ENCODE assay signal across 26 mouse cellular contexts in genomic region chr16:65247475-65247874, GRCm38 (mm10).
DNase-seq lines count a peak whose midpoint lies in the region; ATAC-seq lines count a peak whose summit lies in the region.
"Had no signal": no experiment of that assay in that cellular context is flagged by ENCODE, and none has a peak within 500 bp of the region (broad histone marks: within the 10 kb centered on the region; RNA-seq: fewer than 3 reads in every experiment).

No protein-coding gene starts in this region.

- no peak overlapping the region for H3K4me3 ChIP-seq in embryonic facial prominence, embryonic 14.5 days (ENCODE audit: low read depth, low read length)
- H3K4me3 ChIP-seq in embryonic facial prominence, embryonic 10.5 days: no peak overlapping the region
- H3K4me3 ChIP-seq in macrophage (ENCODE audit: inconsistent target): no peak overlapping the region
- H3K4me3 ChIP-seq: embryonic facial prominence, embryonic 12.5 days; gastrocnemius, adult 2 months; heart, adult 2 months; heart, embryonic 10.5 days; heart, embryonic 13.5 days; hindbrain, embryonic 12.5 days; hindbrain, embryonic 15.5 days had no signal

- H3K9ac ChIP-seq in embryonic facial prominence, embryonic 14.5 days (ENCODE audit: low read depth, low read length): no peak overlapping the region
- H3K9ac ChIP-seq: embryonic facial prominence, embryonic 12.5 days; heart, embryonic 13.5 days; hindbrain, embryonic 12.5 days; hindbrain, embryonic 15.5 days had no signal

- H3K9me3 ChIP-seq in embryonic facial prominence, embryonic 14.5 days (ENCODE audit: control insufficient read depth, low read length): peaks cover 13% of the 10 kb centered on the region
- peaks cover 7% of the 10 kb centered on the region; the same call in 1 of the 2 replicates for H3K9me3 ChIP-seq in embryonic facial prominence, embryonic 10.5 days
- H3K9me3 ChIP-seq: embryonic facial prominence, embryonic 12.5 days; heart, embryonic 10.5 days; hindbrain, embryonic 12.5 days; hindbrain, embryonic 15.5 days had no signal

- no peaks in the 10 kb centered on the region for H3K4me1 ChIP-seq in embryonic facial prominence, embryonic 14.5 days (ENCODE audit: control insufficient read depth, insufficient read depth, low read length)
- H3K4me1 ChIP-seq in embryonic facial prominence, embryonic 10.5 days: no peaks in the 10 kb centered on the region
- H3K4me1 ChIP-seq: embryonic facial prominence, embryonic 12.5 days; heart, embryonic 10.5 days; heart, embryonic 13.5 days; hindbrain, embryonic 12.5 days; hindbrain, embryonic 15.5 days had no signal

- H3K36me3 ChIP-seq in embryonic facial prominence, embryonic 14.5 days (ENCODE audit: control insufficient read depth, insufficient read depth, low read length): no peaks in the 10 kb centered on the region
- no peaks in the 10 kb centered on the region for H3K36me3 ChIP-seq in embryonic facial prominence, embryonic 10.5 days (replicated peaks)
- H3K36me3 ChIP-seq in macrophage (ENCODE audit: inconsistent target): no peaks in the 10 kb centered on the region
- H3K36me3 ChIP-seq: embryonic facial prominence, embryonic 12.5 days; heart, embryonic 10.5 days; heart, embryonic 13.5 days; hindbrain, embryonic 12.5 days; hindbrain, embryonic 15.5 days had no signal

- DNase-seq in embryonic facial prominence, embryonic 14.5 days (ENCODE audit: low spot score): peak; percentile 4
- DNase-seq in embryonic facial prominence, embryonic 10.5 days (ENCODE audit: low spot score): no peak
- peak; percentile 49 for DNase-seq in 3134 (ENCODE audit: extremely low read depth, insufficient read length, low spot score)
- peak; percentile 60 for DNase-seq in brain, adult 2 months (ENCODE audit: low read depth, low spot score)
- DNase-seq in heart, adult 18-20 months: no peak
- DNase-seq in layer of hippocampus, postnatal 10 days (ENCODE audit: low spot score in 2 of 2): no peak
- no peak for DNase-seq in gastrocnemius, adult 8-10 months (ENCODE audit: low spot score in 2 of 2)
- DNase-seq: adrenal gland, adult 2 months; adrenal gland, postnatal 14 days; cerebellum, adult 18-20 months; cerebellum, adult 9-10 months; cerebellum, postnatal 14 days; gastrocnemius, adult 2 months; gastrocnemius, postnatal 25 days; heart, adult 2 months; heart, postnatal 14 days; heart, postnatal 4 days had no signal

- ATAC-seq in embryonic facial prominence, embryonic 14.5 days (ENCODE audit: low read depth): no peak
- ATAC-seq: CD4-positive, CD25-positive, alpha-beta regulatory T cell, adult 4 months; forebrain, embryonic 14.5 days; intestine, postnatal 0 days had no signal

- H3K79me2 ChIP-seq in macrophage (ENCODE audit: inconsistent target): no peaks in the 10 kb centered on the region

- no peak overlapping the region for H3K27ac ChIP-seq in embryonic facial prominence, embryonic 14.5 days (replicated peaks; ENCODE audit: low read depth, low read length)
- no peak overlapping the region for H3K27ac ChIP-seq in embryonic facial prominence, embryonic 10.5 days (replicated peaks)
- peak overlapping the region; percentile 31 for H3K27ac ChIP-seq in macrophage
- H3K27ac ChIP-seq: embryonic facial prominence, embryonic 12.5 days; gastrocnemius, adult 2 months; heart, adult 2 months; heart, embryonic 10.5 days; heart, embryonic 13.5 days; hindbrain, embryonic 12.5 days; hindbrain, embryonic 15.5 days had no signal

- no peaks in the 10 kb centered on the region for H3K27me3 ChIP-seq in embryonic facial prominence, embryonic 14.5 days (replicated peaks; ENCODE audit: control insufficient read depth, insufficient read depth, low read length)
- H3K27me3 ChIP-seq in embryonic facial prominence, embryonic 10.5 days (replicated peaks; ENCODE audit: low read depth, poor library complexity, severe bottlenecking): no peaks in the 10 kb centered on the region
- H3K27me3 ChIP-seq: embryonic facial prominence, embryonic 12.5 days; heart, embryonic 13.5 days; hindbrain, embryonic 12.5 days; hindbrain, embryonic 15.5 days had no signal

- WGBS in embryonic facial prominence, embryonic 14.5 days: 77% methylated on average over 3 of the region's 3 CpGs
- 85% methylated on average over 3 of the region's 3 CpGs for WGBS in embryonic facial prominence, embryonic 10.5 days
- WGBS in macrophage (ENCODE audit: missing documents): 54% methylated on average over 3 of the region's 3 CpGs

- H3K4me2 ChIP-seq in embryonic facial prominence, embryonic 14.5 days (ENCODE audit: low read depth, low read length): no peak overlapping the region
- H3K4me2 ChIP-seq: embryonic facial prominence, embryonic 12.5 days; heart, embryonic 13.5 days; hindbrain, embryonic 12.5 days; hindbrain, embryonic 15.5 days had no signal

Comparison
In these comparisons a context has a peak if more than half of its experiments do, and no peak if none do; other contexts are left out.
1. DNase-seq: peak in embryonic facial prominence, embryonic 14.5 days (single experiment), 3134 (single experiment) and brain, adult 2 months (single experiment); none in embryonic facial prominence, embryonic 10.5 days (single experiment), heart, adult 18-20 months (0 of 2), layer of hippocampus, postnatal 10 days (0 of 2) and gastrocnemius, adult 8-10 months (0 of 2).